Mouse (Mus musculus) ZHBTc4 (cell line): ENCODE measurements around the gene Ptprg.

Experiments used
- DNase-seq: peaks from one replicate; pipeline ENCODE4 v3.0.0-alpha.2; 2011; ENCODE audit warnings: low read depth, low spot score

The Ptprg gene

GRCm38 (mm10) chr14:12085078-12085477 is 531.7 kb downstream of the Ptprg start:
- no peak for DNase-seq

DNA sequence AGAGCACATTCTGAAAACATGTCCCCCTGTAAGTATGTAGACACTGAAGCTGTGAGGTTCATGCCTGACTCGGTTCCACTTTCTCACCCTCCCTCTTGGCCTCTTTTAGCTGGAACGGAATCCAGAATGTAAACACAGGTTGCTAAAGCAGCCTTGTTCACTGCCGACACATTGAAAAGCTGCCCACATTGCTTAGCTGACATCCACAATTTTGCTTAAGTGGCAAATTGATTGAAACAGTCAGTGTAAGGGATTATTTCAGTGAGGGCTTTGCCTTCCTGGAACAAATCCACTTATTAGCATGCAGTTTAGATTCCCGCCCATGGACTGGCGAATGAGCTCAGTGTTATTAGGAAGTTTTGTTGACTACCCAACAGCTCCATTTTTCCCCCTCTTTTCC is 532.8 kb downstream of the Ptprg start:
- no peak for DNase-seq

- no peak for DNase-seq
Observed at GRCm38 (mm10) chr14:12089954-12090353, 536.6 kb downstream of the Ptprg start.

GRCm38 (mm10) chr14:12091730-12092129 is 538.4 kb downstream of the Ptprg start:
- DNase-seq, result no peak

DNA sequence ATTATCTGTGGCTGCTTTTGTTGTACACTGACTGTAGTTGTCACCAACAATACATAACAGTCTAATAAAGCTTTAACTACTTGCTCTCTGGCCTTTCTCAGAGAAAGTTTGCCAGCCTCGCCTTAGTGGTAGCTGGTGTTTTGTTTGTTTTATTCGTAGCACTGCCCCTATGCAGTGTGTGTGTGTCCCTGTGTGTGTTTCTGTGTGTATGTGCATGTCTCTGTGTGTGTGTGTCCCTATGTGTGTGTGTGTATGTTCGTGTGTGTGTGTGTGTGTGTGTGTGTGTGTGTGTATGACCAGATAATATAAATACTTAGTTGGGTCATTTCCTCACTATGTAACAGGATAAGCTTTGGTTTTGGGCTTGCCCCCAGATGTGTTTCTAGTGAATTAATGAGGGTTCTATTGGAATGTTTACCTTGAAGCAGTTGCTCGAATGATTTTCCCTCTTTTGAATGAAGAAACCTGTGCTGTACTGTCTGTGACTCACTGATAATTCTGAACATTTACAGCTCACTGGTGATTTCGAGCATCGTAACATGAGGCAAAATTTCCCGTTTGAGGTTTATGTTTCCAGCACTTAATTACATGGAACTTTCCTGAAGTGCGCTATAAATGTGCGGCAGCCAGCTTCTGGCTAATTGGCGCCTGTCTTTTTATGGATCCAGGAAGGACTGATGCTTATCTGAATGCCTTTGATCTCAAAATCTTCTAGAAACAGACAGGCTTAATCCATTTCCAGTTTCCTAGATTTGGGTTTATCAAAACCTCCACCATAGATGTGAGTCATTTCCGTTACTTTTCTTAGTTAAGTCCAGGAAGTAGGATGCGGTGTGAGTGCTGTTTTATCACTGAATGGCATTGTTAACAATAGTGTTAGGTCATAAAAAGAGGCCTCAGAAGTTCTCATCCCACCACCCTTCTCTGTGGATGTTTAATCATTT is 546.3 kb downstream of the Ptprg start:
- DNase-seq, result no peak

- DNase-seq, result no peak
Observed at GRCm38 (mm10) chr14:12102389-12103325, 549.3 kb downstream of the Ptprg start.

GRCm38 (mm10) chr14:12104297-12105155 is 551.2 kb downstream of the Ptprg start:
- DNase-seq, result no peak

GRCm38 (mm10) chr14:12105156-12105430 is 551.8 kb downstream of the Ptprg start:
- no peak for DNase-seq

- no peak for DNase-seq
Observed at GRCm38 (mm10) chr14:12105593-12105992, 552.3 kb downstream of the Ptprg start.

DNA sequence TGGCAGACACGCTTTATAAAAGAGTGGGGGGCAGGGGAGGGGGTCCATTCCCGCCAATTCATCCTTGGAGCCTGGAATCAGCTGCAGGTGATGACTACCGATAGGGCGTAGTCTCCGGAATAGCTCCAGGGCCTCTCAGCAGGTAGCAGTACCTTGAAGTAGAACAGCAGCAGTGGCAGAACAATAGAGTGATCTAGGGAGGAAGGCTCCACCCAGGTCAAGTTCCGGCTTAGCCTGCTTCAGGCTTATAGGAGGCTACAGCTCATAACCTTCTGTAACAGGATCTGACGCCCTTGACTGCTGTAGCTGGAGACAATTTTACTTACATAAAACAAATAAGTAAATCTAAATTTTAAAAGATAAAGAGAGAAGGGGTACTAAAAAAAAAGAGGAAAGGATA is 554.1 kb downstream of the Ptprg start:
- peak; percentile 92 for DNase-seq

GRCm38 (mm10) chr14:12107991-12108390 is 554.7 kb downstream of the Ptprg start:
- DNase-seq, result peak; percentile 74

DNA sequence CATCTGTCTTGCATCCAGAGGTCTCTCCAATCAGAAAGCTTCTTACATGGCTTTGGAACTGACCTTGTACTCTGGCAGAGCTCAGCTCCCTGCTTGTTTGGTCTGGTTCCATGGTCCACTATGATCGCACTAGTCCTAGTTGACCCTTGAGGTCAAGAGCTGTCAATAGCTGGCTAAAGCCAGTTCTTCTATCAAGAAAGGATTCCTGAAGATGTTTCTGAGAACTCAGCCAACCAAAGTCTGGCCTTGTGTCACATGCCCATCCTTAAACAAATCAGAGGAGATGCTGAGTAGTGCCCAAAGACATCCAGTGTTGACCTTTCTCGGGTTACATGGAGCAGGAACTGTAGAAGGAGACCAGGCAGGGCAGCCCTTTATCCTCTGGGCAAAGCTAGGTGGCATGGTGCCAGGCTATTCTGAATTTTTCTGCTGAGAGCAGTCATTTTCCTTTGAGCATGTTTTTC is 559.2 kb downstream of the Ptprg start:
- no peak for DNase-seq

GRCm38 (mm10) chr14:12113326-12113725 is 560.0 kb downstream of the Ptprg start:
- DNase-seq, result peak; percentile 53

DNA sequence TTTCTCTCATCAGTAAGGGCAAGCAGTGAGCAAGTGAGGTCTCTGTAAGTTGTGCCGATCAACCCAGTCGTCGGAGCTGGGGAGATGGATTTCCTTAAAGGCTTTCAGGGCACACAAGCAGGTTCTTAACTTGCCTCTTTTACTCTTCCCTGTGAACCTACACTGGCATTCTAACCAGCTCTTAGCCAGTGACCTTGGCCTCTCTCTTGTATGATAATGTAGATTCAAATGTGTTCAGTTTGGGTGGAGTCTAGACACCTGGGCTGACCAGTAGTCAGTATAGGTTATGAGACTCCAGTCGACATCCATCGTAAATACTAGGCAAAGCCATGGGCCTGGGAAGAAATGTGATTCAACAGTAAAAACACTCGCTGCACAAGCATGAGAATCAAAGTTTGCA is 560.7 kb downstream of the Ptprg start:
- DNase-seq, result peak; percentile 37

DNA sequence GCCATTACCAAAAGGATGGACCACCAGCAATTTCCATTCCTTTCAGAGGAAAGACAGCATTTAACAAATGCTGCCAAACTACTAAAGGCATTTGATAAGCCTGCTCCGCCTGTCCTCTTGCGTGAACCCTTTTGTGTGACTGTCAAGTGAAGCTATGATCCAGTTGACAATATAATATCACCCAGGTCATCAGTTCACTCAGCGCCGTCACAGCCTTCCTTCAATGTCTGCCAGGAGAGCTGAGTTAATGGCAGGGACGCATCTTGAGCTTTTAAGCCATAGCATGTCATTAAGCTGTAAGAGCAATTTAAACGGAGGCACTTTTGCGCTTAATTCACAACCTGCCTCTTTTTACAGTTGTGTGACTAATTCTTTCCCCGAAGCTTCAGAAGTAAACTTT is 565.9 kb downstream of the Ptprg start:
- no peak for DNase-seq

GRCm38 (mm10) chr14:12121906-12122305 is 568.6 kb downstream of the Ptprg start:
- DNase-seq, result no peak

- no peak for DNase-seq
Observed at GRCm38 (mm10) chr14:12124682-12125081, 571.4 kb downstream of the Ptprg start.

DNA sequence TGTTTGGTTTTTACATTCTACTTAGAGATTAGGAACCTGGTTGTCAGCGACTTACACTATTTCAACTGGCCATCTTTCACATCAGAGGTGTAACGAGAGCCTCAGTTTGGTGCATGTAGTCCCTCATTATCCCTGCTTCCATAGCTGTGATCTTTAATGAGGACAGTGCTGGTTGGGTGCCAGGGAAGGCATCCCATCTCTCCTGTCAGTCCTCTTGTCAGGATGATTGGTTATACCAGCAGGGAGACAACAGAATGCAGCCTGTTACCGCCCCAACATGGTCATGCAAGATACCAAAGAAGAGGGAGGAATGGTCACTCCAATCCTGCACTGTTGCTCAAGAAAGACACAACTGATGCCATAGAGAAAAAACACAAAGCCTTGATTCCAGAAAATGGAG is 574.6 kb downstream of the Ptprg start:
- no peak for DNase-seq

DNA sequence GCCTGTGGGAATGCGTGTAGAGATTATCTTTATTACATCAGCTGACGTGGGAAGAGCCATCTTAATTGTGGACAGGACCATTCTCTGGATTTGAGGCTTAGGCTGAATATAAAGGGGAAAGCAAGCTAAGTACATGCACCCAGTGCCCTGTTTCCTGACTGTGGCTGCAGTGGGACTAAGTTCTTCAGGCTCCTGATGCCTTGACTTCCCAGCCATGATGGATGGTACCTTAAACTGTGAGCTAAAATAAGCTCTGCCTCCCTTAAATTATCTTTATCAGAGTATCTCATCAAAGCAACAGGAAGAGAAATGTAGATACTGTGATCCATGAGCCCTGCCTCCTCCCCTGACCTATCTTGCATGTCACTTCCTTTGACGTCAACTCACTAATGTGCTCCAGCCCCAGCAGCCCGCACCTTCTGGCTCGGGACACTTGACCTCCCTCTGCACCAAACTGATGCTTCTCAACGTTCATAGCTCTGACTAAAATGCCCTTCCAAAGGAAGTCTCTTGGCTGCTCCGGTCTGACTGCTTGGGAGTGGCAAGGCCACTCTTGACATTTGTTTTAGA is 578.8 kb downstream of the Ptprg start:
- no peak for DNase-seq

- DNase-seq, result no peak
Observed at GRCm38 (mm10) chr14:12133163-12133562, 579.8 kb downstream of the Ptprg start.

DNA sequence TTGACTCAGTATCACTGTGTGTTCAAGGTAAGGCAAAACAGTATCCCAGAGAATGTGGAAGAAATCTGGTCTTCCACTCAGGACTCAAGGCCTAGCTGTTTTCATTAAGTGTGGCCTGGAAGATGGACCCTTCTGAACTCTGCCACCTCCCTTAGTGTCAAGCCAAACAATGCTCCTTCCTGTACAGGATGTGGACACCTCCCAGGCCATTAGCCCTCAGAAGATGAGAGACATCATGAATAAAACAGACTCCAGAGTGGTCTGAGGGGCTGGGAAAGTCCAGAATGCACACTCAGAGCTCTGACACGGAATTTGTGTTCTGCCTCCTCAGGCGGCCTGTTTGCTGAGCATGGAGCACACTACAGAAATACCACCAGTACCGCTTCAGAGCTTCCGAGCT is 581.2 kb downstream of the Ptprg start:
- DNase-seq, result no peak
